Mouse (Mus musculus) frontal cortex, adult 2 months (tissue): ENCODE measurements around the gene Defa34. TPM values are rescaled to one million over a fixed set of nuclear protein-coding genes. Genes with fewer than 3 reads are reported as not detected.
"Not testable (repeated sequence)": the region's sequence is repeated elsewhere in the genome, so short reads cannot be mapped to it uniquely, and the experiment has no call there.

ENCODE experiments used
- DNase-seq, 2 experiments: peaks; one replicate each; pipeline ENCODE4 v3.0.0; 2022; ENCODE audit warnings: low spot score in 1 of 2; ENCODE audit errors: extremely low spot score in 1 of 2
- polyA plus RNA-seq: library from polyadenylated mRNA; depleted of rRNA; stranded (reverse); fragments of >200 nt; gene quantifications from 2 replicates; pipeline ENCODE4 v1.2.3, GENCODE M21; 2012; rRNA removed

Gene Defa34
- polyA plus RNA-seq = not detected in 2 replicates

DNA sequence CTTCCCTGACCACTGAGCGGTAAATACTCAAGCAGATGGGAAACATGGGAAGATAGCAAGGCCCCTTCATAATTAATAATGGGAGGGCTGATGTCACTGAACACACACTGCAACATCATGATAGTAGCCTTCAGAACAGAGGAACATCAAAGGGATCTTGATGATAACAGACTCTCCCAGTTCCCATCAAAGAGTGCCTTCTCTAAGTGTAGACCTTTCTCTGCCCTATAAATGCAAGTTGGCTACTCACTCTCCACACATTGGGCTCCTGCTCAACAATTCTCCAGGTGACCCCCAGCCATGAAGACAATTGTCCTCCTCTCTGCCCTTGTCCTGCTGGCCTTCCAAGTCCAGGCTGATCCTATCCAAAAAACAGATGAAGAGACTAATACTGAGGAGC lies at the start of gene Defa34:
Defa34 (plus strand) TSS at position 301 of the 400 bp plus-strand sequence.
- DNase-seq = not testable (repeated sequence)

DNA sequence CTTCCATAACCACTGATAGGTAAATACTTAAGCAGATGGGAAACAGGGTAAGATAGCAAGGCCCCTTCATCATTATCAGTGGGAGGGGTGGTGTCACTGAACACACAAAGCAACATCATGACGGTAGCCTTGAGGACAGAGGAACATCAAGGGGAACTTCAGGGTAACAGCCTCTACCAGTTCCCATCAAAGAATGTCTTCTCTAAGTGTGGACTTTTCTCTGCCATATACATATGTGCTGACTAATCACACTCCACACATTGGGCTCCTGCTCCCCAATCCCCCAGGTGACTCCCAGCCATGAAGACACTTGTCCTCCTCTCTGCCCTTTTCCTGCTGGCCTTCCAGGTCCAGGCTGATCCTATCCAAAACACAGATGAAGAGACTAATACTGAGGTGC lies 47.7 kb upstream of the Defa34 start, which contains the start of gene Defa26:
Defa26 (plus strand) TSS at position 301 of the 400 bp plus-strand sequence.
- not testable (repeated sequence) for DNase-seq

DNA sequence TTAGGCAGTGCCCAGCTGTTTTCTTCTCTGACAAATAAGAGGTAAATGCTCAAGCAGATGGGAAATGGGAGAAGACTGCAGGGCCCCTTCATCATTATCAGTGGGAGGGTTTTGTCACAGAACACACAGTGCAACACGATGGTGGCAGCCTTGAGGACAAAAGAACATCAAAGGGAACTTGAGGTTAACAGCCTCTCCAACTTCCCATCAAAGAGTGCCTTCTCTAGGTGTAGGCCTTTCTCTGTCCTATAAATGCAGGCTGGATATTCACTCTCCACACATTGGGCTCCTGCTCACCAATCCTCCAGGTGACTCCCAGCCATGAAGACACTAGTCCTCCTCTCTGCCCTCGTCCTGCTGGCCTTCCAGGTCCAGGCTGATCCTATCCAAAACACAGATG lies 10.1 kb upstream of the Defa34 start, which contains the start of gene Defa17:
Defa17 (plus strand) TSS at position 301 of the 400 bp plus-strand sequence.
- not testable (repeated sequence) for DNase-seq

DNA sequence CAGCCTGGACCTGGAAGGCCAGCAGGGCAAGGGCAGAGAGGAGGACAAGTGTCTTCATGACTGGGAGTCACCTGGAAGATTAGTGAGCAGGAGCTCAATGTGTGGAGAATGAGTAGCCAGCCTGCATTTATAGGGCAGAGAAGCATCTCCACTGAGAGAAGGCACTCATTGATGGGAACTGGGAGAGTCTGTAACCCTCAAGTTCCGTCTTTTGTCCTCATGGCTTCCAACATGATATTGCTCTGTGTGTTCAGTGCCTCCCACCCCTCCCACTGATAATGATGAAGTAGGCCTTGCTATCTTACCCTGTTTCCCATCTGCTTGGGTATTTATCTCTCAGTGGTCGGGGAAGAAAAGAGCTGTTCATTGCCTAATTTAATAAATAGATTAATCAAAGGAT lies 37.9 kb downstream of the Defa34 start, which contains the start of gene AY761184:
AY761184 (minus strand) TSS at position 101 of the 400 bp plus-strand sequence.
- not testable (repeated sequence) for DNase-seq

Other genes starting within 250 kb of the Defa34 start
- gene Defa36, start 238.4 kb upstream of the Defa34 start, polyA plus RNA-seq = not detected in 2 replicates
- gene Gm7849, start 209.2 kb upstream of the Defa34 start, polyA plus RNA-seq = not detected in 2 replicates
- gene Defa20, start 156.5 kb upstream of the Defa34 start, polyA plus RNA-seq = 0.40 TPM in 1 of 2 replicates, not detected in the other
- gene Defa32, start 136.8 kb upstream of the Defa34 start, polyA plus RNA-seq = 0.40 TPM in 1 of 2 replicates, not detected in the other
- not detected in 2 replicates for gene Defa37, start 100.4 kb upstream of the Defa34 start, polyA plus RNA-seq
- not detected in 2 replicates for gene Defa28, start 82.8 kb upstream of the Defa34 start, polyA plus RNA-seq
- not detected in 2 replicates for gene Gm7861, start 71.3 kb upstream of the Defa34 start, polyA plus RNA-seq
- gene Defa26, start 47.6 kb upstream of the Defa34 start, polyA plus RNA-seq = not detected in 2 replicates
- gene Defa17, start 10.0 kb upstream of the Defa34 start, polyA plus RNA-seq = not detected in 2 replicates
- gene AY761184, start 37.8 kb downstream of the Defa34 start, polyA plus RNA-seq = not detected in 2 replicates
- gene Defa24, start 68.7 kb downstream of the Defa34 start, polyA plus RNA-seq = not detected in 2 replicates
- gene Defb50, start 157.7 kb downstream of the Defa34 start, polyA plus RNA-seq = not detected in 2 replicates
- not detected in 2 replicates for gene Defb2, start 174.1 kb downstream of the Defa34 start, polyA plus RNA-seq
- gene Defb10, start 193.1 kb downstream of the Defa34 start, polyA plus RNA-seq = not detected in 2 replicates
- gene Defb9, start 219.6 kb downstream of the Defa34 start, polyA plus RNA-seq = not detected in 2 replicates
- gene Defb11, start 240.6 kb downstream of the Defa34 start, polyA plus RNA-seq = not detected in 2 replicates